Mouse (Mus musculus) forebrain, embryonic 13.5 days (tissue): ENCODE measurements at regions not wholly inside any gene's neighbourhood (a gene's known extent, or its start where the extent isn't known, plus 50 kb on each side); places are given as distances from the start of the nearest gene placed in this dataset.
"Not testable (repeated sequence)": the region's sequence is repeated elsewhere in the genome, so short reads cannot be mapped to it uniquely, and the experiment has no call there.

Experiments
- ATAC-seq: fragments of 200-750 bp; cut with Nextera tagmentation; 2 replicates; pipeline ENCODE4 v1.8.0; 2017
- H3K27ac ChIP-seq: fragments of 300-500 bp; sonication (generic); 2 replicates; pipeline ENCODE4 v1.5.1; 2015; ENCODE audit warnings: inconsistent platforms, mild to moderate bottlenecking, moderate library complexity
- H3K27me3 ChIP-seq: fragments of 300-500 bp; sonication (generic); 2 replicates; pipeline ENCODE4 v1.6.1; 2015; ENCODE audit warnings: mild to moderate bottlenecking, inconsistent platforms
- H3K36me3 ChIP-seq: fragments of 300-500 bp; sonication (generic); 2 replicates; pipeline ENCODE4 v1.6.1; 2015; ENCODE audit warnings: mild to moderate bottlenecking, inconsistent platforms; ENCODE audit not compliant: poor library complexity, severe bottlenecking
- H3K4me1 ChIP-seq: fragments of 300-500 bp; sonication (generic); 2 replicates; pipeline ENCODE4 v1.6.1; 2015; ENCODE audit warnings: inconsistent platforms
- H3K4me2 ChIP-seq: fragments of 300-500 bp; sonication (generic); 2 replicates; pipeline ENCODE4 v1.6.1; 2015; ENCODE audit warnings: inconsistent platforms, mild to moderate bottlenecking, moderate library complexity
- H3K4me3 ChIP-seq: fragments of 300-500 bp; sonication (generic); 2 replicates; pipeline ENCODE4 v1.5.1; 2015; ENCODE audit warnings: mild to moderate bottlenecking, inconsistent platforms
- H3K9ac ChIP-seq: fragments of 300-500 bp; sonication (generic); 2 replicates; pipeline ENCODE4 v1.6.1; 2015; ENCODE audit warnings: mild to moderate bottlenecking, inconsistent platforms
- H3K9me3 ChIP-seq: fragments of 300-500 bp; sonication (generic); replicated peaks from 2 replicates; pipeline ENCODE4 v1.6.1; 2016; ENCODE audit warnings: inconsistent platforms
- WGBS: fragments of 180-500 bp; shearing (Covaris S2); methylation state at CpG from one replicate; pipeline ENCODE4 v1.1.7; 2015; 5-methylcytosine and 5-hydroxymethylcytosine counted together

DNA sequence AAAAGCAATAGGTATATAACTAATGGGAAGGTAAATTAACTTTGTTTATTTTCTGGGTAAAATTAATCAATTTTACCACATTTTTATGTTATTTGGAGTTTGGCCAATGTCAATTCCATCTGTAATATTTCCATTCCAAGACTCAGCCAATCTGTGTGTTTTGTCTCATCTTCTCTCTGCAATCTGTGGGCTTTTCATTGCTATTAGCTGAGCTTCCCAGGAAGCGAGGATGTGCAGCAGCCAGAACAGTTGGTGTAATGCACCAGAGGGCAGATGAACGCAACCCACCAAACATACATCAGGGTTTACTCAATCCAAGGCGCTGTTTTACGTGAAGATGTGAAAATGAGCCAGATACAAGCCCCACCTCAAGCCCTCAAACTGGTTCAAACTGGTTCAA, 88.9 kb upstream of the Ifngr1 start:
- ATAC-seq, result peak; percentile 19; the same call in 1 of the 2 replicates
- WGBS, result 78% methylated on average over 4 of the region's 4 CpGs

DNA sequence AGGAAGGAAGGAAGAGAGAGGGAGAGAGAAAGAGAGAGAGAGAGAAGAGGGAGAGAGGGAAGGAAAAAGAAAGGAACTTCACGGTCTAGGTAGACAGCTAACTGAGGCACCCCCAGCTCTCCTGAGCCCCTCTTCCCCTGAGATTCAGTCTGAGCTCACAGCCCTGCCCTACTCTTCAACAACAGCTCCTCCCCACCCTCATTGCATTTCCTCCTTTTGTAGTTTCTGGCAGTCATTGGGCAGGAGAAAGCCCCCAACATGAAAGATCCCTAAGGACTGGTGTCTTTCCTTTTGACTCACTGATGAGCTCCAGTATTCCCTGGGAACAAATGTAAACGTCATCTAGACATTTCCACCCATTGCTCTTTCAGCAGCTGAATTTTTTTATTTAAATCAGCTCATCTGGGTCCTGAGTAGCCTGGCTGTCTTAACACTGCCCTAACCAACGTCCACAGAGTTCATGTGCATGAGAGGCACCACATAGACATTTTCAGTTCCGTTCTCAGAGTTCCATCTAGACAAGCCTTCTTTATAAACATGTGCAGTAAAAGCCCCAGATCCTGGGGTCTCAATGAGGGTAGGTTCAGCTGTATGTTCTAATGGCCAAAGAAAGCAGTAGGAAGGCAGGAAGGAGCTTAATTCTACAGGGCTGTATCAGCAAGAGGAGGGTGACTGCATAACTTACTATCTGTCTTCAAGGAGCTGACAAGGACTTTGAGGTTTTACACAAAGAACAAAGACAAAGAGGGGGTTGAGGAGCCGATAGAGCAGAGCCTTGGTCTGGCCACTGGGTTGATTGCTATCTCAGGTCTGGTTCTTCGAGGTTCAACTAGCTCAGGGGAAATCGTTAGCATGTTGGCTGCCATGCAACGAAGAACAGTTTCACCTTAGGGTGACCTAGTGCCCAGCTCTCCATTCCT, 87.6 kb upstream of the Ifngr1 start:
- Histone ChIP-seq H3K27me3 (no peaks in the 10 kb centered on the region), H3K4me2 (no peak overlapping the region), H3K4me1 (no peaks in the 10 kb centered on the region), H3K9ac (no peak overlapping the region), H3K4me3 (no peak overlapping the region), H3K27ac (no peak overlapping the region), H3K9me3 (no peaks in the 10 kb centered on the region), H3K36me3 (no peaks in the 10 kb centered on the region)
- no peak for ATAC-seq
- 70% methylated on average over 8 of the region's 8 CpGs for WGBS

More for the DNA sequence above, 88.9 kb upstream of the Ifngr1 start:
- no peak overlapping the region for H3K9ac ChIP-seq
- no peak overlapping the region for H3K4me3 ChIP-seq
- H3K27ac ChIP-seq, result no peak overlapping the region
- H3K4me2 ChIP-seq, result no peak overlapping the region
- H3K36me3 ChIP-seq, result no peaks in the 10 kb centered on the region
- no peaks in the 10 kb centered on the region for H3K27me3 ChIP-seq
- H3K9me3 ChIP-seq, result no peaks in the 10 kb centered on the region
- no peaks in the 10 kb centered on the region for H3K4me1 ChIP-seq

DNA sequence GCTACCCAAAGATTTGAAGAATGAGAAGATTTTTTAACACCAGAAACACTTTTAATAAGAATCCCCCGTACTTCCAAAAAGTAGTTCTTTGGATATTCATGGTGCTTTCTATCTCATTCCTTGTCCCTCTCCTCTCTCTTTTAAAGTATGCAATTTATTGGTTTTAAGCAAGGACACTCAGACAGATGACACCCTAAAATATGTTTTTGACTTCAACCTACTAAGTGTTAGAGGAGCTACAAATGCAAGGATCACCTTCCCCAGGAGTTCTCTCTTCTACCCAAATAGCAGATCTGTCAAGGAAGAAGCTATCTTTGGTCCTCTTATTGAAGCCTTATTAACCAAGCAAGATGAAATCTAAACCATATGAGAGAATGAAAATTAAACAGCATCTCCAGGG, 86.6 kb upstream of the Ifngr1 start:
- no peaks in the 10 kb centered on the region for H3K9me3 ChIP-seq
- H3K4me3 ChIP-seq, result no peak overlapping the region
- ATAC-seq, result no peak
- H3K9ac ChIP-seq, result no peak overlapping the region
- H3K27ac ChIP-seq, result no peak overlapping the region
- H3K27me3 ChIP-seq, result no peaks in the 10 kb centered on the region
- WGBS, result 90% methylated on average over 1 of the region's 1 CpGs
- no peaks in the 10 kb centered on the region for H3K36me3 ChIP-seq
- no peak overlapping the region for H3K4me2 ChIP-seq
- H3K4me1 ChIP-seq, result peaks cover 6% of the 10 kb centered on the region

DNA sequence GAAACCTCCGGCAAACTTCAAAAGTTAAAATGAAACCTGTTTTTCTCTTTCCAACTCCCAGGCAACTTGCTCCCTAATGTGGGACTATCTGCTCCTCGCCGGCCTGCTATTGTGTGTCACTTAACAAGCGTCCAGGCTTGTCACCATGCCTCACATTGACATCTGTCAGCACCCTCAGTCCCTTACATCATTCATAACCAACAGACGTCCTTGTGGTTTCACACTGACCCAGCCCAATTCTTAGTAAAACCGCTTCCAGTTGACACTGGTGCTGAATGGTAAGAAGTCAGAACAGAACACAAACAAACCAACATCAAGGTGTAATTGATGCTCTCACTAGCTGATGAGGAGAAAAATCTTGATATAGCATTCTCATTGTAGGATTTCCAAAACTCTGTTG, 85.8 kb upstream of the Ifngr1 start:
- Histone ChIP-seq H3K27me3 (no peaks in the 10 kb centered on the region), H3K9ac (no peak overlapping the region), H3K27ac (no peak overlapping the region), H3K4me2 (no peak overlapping the region), H3K4me1 (peaks cover 14% of the 10 kb centered on the region), H3K9me3 (no peaks in the 10 kb centered on the region), H3K4me3 (no peak overlapping the region), H3K36me3 (no peaks in the 10 kb centered on the region)
- 85% methylated on average over 6 of the region's 6 CpGs for WGBS
- no peak for ATAC-seq

DNA sequence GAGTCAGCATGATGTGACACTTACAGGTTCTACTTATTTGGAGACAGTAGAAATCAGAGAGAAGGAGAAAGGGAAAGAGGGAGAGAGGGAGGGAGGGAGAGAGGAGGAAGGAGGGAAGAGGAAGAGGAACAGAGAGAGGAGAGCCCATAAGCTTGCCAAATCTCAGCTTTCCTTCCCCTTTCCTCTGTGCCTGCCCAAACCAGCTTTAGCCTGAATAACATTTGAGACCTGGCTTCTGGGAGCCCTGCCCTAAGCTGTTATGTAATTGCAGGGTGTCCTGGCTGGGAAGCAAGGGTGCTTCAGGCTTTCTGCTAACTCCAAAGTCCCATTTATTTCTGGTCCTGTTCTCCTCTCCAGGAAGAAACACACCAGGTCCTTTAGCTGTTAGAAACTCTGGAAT, 85.3 kb upstream of the Ifngr1 start:
- H3K4me3 ChIP-seq, result no peak overlapping the region
- no peak for ATAC-seq

DNA sequence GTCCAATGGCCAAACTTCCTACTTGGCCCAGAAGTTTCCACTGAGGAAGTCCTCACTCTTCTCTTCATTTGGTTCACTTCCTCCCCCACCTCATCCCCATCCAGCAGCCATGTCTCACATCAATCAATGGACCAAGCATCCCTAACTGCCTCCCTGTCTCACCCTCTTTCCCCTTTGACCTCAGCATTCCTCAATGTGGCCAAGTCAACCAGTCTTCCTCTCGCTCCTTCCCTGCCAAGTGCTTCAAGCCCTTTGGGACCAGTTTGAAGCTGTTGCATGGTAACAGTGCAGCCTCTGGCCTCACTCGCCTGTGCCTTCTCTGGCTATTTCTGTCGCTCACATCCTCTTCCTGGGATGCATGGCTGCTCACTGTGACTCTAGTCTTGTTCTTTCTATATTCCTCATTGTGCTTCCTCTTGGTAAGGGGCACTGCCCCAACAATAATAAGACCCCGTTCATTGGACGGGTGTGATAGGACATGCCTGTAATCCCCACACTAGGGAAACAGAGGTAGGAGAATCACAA, 83.5 kb upstream of the Ifngr1 start:
- ATAC-seq, result no peak
- no peaks in the 10 kb centered on the region for H3K9me3 ChIP-seq
- WGBS, result 90% methylated on average over 5 of the region's 5 CpGs
- no peak overlapping the region for H3K4me2 ChIP-seq
- no peaks in the 10 kb centered on the region for H3K27me3 ChIP-seq
- peaks cover 20% of the 10 kb centered on the region for H3K4me1 ChIP-seq
- no peaks in the 10 kb centered on the region for H3K36me3 ChIP-seq
- H3K27ac ChIP-seq, result no peak overlapping the region
- no peak overlapping the region for H3K9ac ChIP-seq
- H3K4me3 ChIP-seq, result no peak overlapping the region

More for the DNA sequence above, 85.3 kb upstream of the Ifngr1 start:
- Histone ChIP-seq H3K4me1 (peaks cover 18% of the 10 kb centered on the region), H3K9ac (no peak overlapping the region), H3K36me3 (no peaks in the 10 kb centered on the region), H3K4me2 (no peak overlapping the region), H3K27me3 (no peaks in the 10 kb centered on the region), H3K27ac (no peak overlapping the region), H3K9me3 (no peaks in the 10 kb centered on the region)

DNA sequence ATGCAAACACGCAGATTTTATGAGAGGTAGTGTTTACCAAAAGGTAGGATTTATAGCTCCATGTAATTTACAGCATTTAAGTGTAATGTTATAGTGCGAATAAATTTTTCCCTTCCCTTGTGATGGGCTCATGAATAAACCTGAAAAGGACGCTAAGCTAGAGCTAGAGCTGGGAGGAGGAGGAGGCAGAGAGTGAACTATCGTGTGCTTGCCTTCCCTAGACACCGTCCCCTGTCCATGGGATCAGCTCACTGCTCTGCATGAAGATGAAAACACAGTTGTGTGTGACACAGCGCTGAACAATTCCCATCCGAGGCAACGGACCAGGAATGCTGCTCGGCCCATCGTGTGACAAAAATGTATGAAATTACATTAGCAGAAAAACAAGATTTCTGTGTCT, 81.7 kb upstream of the Ifngr1 start:
- no peak overlapping the region for H3K27ac ChIP-seq
- no peaks in the 10 kb centered on the region for H3K27me3 ChIP-seq
- H3K4me3 ChIP-seq, result no peak overlapping the region
- H3K9me3 ChIP-seq, result no peaks in the 10 kb centered on the region
- H3K4me1 ChIP-seq, result peaks cover 20% of the 10 kb centered on the region
- H3K4me2 ChIP-seq, result peak overlapping the region; percentile 27; the same call in 1 of the 2 replicates
- 44% methylated on average over 10 of the region's 10 CpGs for WGBS
- no peak overlapping the region; the same call in 1 of the 2 replicates for H3K9ac ChIP-seq
- peak; percentile 61; the same call in 1 of the 2 replicates for ATAC-seq
- no peaks in the 10 kb centered on the region for H3K36me3 ChIP-seq

DNA sequence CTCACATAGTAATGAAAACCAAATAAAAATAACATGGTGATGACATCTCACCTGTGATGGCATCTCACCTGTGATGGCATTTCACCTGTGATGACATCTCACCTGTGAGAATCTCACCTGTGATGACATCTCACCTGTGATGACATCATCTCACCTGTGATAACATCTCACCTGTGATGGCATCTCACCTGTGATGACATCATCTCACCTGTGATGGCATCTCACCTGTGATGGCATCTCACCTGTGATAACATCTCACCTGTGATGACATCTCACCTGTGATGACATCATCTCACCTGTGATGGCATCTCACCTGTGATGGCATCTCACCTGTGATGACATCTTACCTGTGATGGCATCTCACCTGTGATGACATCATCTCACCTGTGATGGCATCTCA, 77.4 kb upstream of the Ifngr1 start:
- H3K27me3 ChIP-seq, H3K9ac ChIP-seq, H3K36me3 ChIP-seq, H3K4me2 ChIP-seq, ATAC-seq, H3K27ac ChIP-seq, H3K9me3 ChIP-seq, H3K4me3 ChIP-seq: not testable (repeated sequence)
- peaks cover 20% of the 10 kb centered on the region for H3K4me1 ChIP-seq

DNA sequence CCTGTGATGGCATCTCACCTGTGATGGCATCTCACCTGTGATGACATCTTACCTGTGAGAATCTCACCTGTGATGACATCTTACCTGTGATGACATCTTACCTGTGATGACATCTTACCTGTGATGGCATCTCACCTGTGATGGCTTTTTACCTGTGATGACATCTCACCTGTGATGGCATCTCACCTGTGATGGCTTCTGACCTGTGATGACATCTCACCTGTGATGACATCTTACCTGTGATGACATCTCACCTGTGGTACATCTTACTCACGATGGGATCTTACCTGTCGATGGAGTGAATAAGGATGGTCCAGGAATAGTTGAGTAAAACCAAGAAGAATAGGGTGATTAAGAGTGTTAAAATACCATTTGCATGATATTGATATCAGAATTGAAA, 76.9 kb upstream of the Ifngr1 start:
- Histone ChIP-seq H3K9ac (no peak overlapping the region), H3K4me3 (no peak overlapping the region), H3K27ac (no peak overlapping the region), H3K9me3 (no peaks in the 10 kb centered on the region), H3K4me1 (peaks cover 18% of the 10 kb centered on the region), H3K36me3 (no peaks in the 10 kb centered on the region), H3K27me3 (no peaks in the 10 kb centered on the region), H3K4me2 (no peak overlapping the region)
- WGBS, result 98% methylated on average over 2 of the region's 2 CpGs
- ATAC-seq, result no peak

DNA sequence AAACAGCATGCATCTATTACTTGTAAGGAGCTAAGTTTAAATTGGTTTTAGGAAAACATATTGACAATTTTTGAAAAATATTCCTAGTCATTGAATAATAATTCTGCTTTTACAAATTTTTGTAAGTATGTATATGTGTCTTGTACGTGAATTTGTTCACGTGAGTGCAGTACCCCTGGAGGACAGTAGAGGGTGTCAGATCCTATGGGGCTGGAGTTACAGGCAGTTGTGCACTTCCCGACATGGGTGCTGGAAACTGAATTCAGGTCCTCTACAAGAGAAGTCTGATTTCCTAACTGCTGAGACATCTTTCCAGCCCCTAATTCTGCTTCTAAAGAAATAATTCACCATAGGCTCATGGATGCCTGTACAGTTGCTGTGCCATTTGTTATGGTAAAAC, 75.7 kb upstream of the Ifngr1 start:
- H3K9me3 ChIP-seq, result no peaks in the 10 kb centered on the region
- H3K27ac ChIP-seq, result no peak overlapping the region
- H3K4me3 ChIP-seq, result no peak overlapping the region
- WGBS, result 92% methylated on average over 3 of the region's 3 CpGs
- H3K4me2 ChIP-seq, result no peak overlapping the region
- no peaks in the 10 kb centered on the region for H3K36me3 ChIP-seq
- ATAC-seq, result no peak
- H3K4me1 ChIP-seq, result peaks cover 6% of the 10 kb centered on the region
- H3K9ac ChIP-seq, result no peak overlapping the region
- H3K27me3 ChIP-seq, result no peaks in the 10 kb centered on the region

DNA sequence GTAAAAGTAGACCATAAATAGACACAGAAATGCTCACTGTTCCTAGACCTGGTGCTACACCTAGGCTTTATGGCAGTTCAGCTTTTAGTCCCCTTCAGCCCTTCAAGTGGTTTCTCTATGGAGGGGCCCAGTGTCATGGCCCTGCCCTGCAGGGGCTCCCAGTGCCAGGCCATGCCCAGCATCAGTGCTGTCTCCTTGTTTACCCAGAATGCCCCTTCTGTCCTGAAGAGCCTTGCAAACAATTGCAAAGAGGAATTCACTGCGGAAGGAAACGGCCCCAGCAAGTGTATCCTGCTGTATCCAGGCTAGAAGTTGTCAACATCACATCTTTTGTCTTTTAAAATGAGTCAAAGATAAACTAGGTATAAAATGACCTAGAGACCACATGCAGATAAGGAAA, 74.7 kb upstream of the Ifngr1 start:
- 81% methylated on average over 2 of the region's 2 CpGs for WGBS
- Histone ChIP-seq H3K36me3 (no peaks in the 10 kb centered on the region), H3K4me3 (no peak overlapping the region), H3K4me2 (no peak overlapping the region), H3K9ac (no peak overlapping the region), H3K27ac (no peak overlapping the region), H3K9me3 (no peaks in the 10 kb centered on the region), H3K4me1 (no peaks in the 10 kb centered on the region), H3K27me3 (no peaks in the 10 kb centered on the region)
- no peak for ATAC-seq

DNA sequence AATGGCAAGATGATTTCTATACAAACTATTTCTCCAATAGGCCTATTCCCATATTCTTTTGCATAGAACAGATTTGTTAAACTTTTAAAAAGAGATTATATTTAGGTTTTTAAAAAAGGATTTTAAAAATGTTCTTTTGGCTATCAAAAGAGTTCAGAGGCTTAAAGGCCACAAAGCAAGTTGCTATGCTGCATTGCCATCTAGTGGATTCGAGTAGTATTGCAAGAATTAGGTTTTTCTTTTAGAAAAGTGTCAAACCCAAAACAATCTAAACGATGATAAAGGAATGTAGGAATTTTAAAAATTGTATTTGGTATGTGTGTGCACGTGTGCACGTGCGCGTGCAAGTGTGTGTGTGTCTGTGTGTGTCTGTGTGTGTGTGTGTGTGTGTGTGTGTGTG, 73.0 kb upstream of the Ifngr1 start:
- no peaks in the 10 kb centered on the region for H3K36me3 ChIP-seq
- WGBS, result 10% methylated on average over 6 of the region's 6 CpGs
- no peaks in the 10 kb centered on the region for H3K9me3 ChIP-seq
- no peak for ATAC-seq
- H3K27ac ChIP-seq, result no peak overlapping the region
- no peaks in the 10 kb centered on the region for H3K27me3 ChIP-seq
- no peak overlapping the region for H3K4me3 ChIP-seq
- H3K4me1 ChIP-seq, result no peaks in the 10 kb centered on the region
- H3K4me2 ChIP-seq, result no peak overlapping the region
- no peak overlapping the region for H3K9ac ChIP-seq

DNA sequence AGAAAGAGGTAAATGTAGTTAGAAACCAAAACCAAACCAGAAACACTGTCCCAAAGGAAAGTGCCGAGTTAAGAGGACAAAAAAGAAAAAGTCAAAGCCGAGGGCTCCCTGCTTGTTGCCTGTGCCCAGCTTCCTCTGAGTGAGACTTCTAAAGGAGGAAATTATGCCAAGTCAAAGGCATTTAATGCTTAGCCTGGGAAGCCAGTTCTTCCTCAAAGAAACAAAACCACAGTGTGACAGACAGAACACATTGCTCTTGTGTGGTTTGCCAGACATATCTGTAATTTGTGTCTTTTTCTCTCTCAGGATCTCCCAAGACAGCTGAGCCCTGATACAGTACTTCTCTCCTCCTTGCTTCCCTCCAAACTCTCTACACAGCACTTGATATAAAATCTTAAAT, 69.6 kb upstream of the Ifngr1 start:
- H3K4me2 ChIP-seq, result no peak overlapping the region
- no peaks in the 10 kb centered on the region for H3K4me1 ChIP-seq
- H3K9ac ChIP-seq, result no peak overlapping the region
- no peaks in the 10 kb centered on the region for H3K27me3 ChIP-seq
- 70% methylated on average over 2 of the region's 2 CpGs for WGBS
- H3K36me3 ChIP-seq, result no peaks in the 10 kb centered on the region
- no peak overlapping the region for H3K27ac ChIP-seq
- ATAC-seq, result no peak
- H3K9me3 ChIP-seq, result no peaks in the 10 kb centered on the region
- H3K4me3 ChIP-seq, result no peak overlapping the region
